Mouse (Mus musculus): ENCODE data around the gene Lamc1.

DNA sequence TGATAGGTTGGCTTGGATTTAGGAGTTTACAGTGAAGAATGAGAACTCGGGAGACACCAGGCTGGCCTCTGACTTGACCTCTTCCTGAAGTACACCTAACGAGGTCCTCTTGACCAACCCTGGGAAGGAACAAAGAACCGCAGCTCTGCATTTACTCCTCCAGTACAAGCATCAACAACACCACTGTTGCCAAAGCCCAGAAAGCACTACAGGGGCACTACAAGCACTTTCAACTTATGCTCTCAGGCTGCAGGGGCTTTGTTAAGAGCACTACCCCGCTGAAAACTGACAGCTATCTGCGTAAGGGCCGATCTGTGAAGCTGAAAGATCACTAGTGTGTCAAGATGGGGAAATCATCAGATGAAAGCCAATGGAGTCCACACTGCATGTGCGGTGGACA, 6.4 kb downstream of the Lamc1 start:
- TF ChIP-seq CTCF (IDR thresholded peaks at IDR 0.05; ENCODE audit: low read depth) (no peak), EP300 (IDR thresholded peaks at IDR 0.05; ENCODE audit: low read depth) (no peak)
